Comparison of ENCODE assay signal across 9 mouse cellular contexts in genomic region chr4:45510163-45510562, GRCm38 (mm10). TPM values are rescaled to one million over a fixed set of nuclear protein-coding genes. Genes with fewer than 3 reads are reported as not detected.
DNase-seq lines count a peak whose midpoint lies in the region; ATAC-seq and TF ChIP-seq lines count a peak whose summit lies in the region.
"Had no signal": no experiment of that assay in that cellular context is flagged by ENCODE, and none has a peak within 500 bp of the region (broad histone marks: within the 10 kb centered on the region; RNA-seq: fewer than 3 reads in every experiment).

No protein-coding gene starts in this region.

- ATAC-seq in activated CD4-positive, CD25-positive, alpha-beta regulatory T cell, adult 4 months = no peak

- H3K27ac ChIP-seq in kidney, adult 2 months (ENCODE audit: insufficient read depth, low read depth, low read length) = peak overlapping the region; percentile 60

- intact Hi-C loops in heart, postnatal 36 days (cut with DNase I) = loop anchor here (2.0 to 5.0 kb wide), 2 partner anchors 17 to 38 kb away; no protein-coding TSS in a partner anchor

- H3K36me3 ChIP-seq in kidney, adult 2 months (ENCODE audit: control insufficient read depth, insufficient read depth, low read length) = no peaks in the 10 kb centered on the region
- H3K36me3 ChIP-seq: embryonic facial prominence, embryonic 15.5 days had no signal

- TF ChIP-seq CTCF in kidney, adult 2 months (conservative IDR thresholded peaks at IDR 0.05; ENCODE audit: insufficient read depth, insufficient read length, low read depth, low read length) = no peak

- H3K4me1 ChIP-seq in kidney, adult 2 months (ENCODE audit: control insufficient read depth, insufficient read depth, low read length) = peaks cover 80% of the 10 kb centered on the region

- WGBS in kidney, adult 2 months = 11% methylated on average over 6 of the region's 6 CpGs

- peak; percentile 97 for DNase-seq in heart, adult 11 months
- DNase-seq in heart, postnatal 36 days = no peak
- DNase-seq in embryo, embryonic 10.5 days (ENCODE audit: low spot score) = peak; percentile 66
- peak; percentile 96 for DNase-seq in kidney, adult 2 months
- DNase-seq in neural tube, embryonic 10.5 days (ENCODE audit: extremely low spot score, low spot score) = peak; percentile 41
- DNase-seq in B cell, adult 2 months = no peak
- no peak for DNase-seq in thymus, postnatal 0 days (ENCODE audit: low spot score)

- TF ChIP-seq POLR2A in kidney, adult 2 months (IDR thresholded peaks at IDR 0.05; ENCODE audit: low read depth, low read length) = no peak

- no peak overlapping the region for H3K4me3 ChIP-seq in kidney, adult 2 months (ENCODE audit: insufficient read depth, low read depth, low read length)
- H3K4me3 ChIP-seq: embryonic facial prominence, embryonic 15.5 days had no signal

- no peaks in the 10 kb centered on the region for H3K27me3 ChIP-seq in kidney, adult 2 months (replicated peaks; ENCODE audit: control insufficient read depth, insufficient read depth, low read length)
- H3K27me3 ChIP-seq: embryonic facial prominence, embryonic 15.5 days had no signal

RNA-seq across cellular contexts. Expression of gene Shb, which starts 22.1 kb away (rescaled TPM):
- total RNA-seq in heart, postnatal 36 days (2021) = 10 to 100 TPM; 24.2 to 40.9 TPM
- polyA plus RNA-seq in kidney, adult 2 months (2012; rRNA removed) = 57.1 and 59.4 TPM in 2 replicates
- 3.9 and 4.7 TPM in 2 replicates for polyA plus RNA-seq in thymus, postnatal 0 days (2015; fragmentation: Nextera tagmentation; extraction: Ambion mirVana)
- not detected for polyA plus RNA-seq in activated CD4-positive, CD25-positive, alpha-beta regulatory T cell, adult 4 months (2017; shearing (Covaris generic))

Comparison
In these comparisons a context has a peak if more than half of its experiments do, and no peak if none do; other contexts are left out.
1. DNase-seq: peak in heart, adult 11 months (single experiment), embryo, embryonic 10.5 days (single experiment), kidney, adult 2 months (single experiment) and neural tube, embryonic 10.5 days (single experiment); none in heart, postnatal 36 days (0 of 2), B cell, adult 2 months (0 of 2) and thymus, postnatal 0 days (single experiment).
2. RNA of gene Shb, which starts 22.1 kb away (polyA plus RNA-seq): 57.1 to 59.4 TPM in kidney, adult 2 months; 3.9 to 4.7 TPM in thymus, postnatal 0 days and not detected in activated CD4-positive, CD25-positive, alpha-beta regulatory T cell, adult 4 months; every median in the first group is over 10 times any median in the second.